In the genomic region with DNA sequence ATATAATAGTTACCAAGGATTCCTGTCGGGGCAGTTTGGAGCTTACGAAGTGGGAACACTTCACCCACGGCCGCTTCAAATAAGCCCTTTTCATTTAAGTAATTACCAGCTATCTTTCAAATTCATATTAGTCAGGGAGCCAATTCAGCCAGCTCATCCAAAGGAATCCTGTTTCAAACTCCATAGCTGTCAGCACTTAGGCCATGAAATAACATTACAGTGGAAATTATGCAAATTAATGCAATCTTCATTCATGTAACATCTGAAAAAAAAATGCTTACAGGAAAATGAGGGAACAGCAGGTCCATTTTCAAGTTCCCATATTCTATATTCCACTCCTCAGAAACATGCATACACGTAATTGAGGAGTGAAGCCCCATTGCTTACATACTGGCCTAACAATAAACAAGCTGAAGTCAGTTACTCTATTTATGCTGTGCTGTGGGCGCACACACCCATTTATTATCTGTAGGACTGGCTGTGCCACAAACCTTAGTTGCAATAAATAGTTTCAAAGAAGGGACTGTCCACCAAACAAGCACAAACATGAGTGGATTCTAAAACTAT, we compare ENCODE assay signal across 19 mouse cellular contexts.
DNase-seq lines count a peak whose midpoint lies in the region; ATAC-seq and TF ChIP-seq lines count a peak whose summit lies in the region.
"Had no signal": no experiment of that assay in that cellular context is flagged by ENCODE, and none has a peak within 500 bp of the region (broad histone marks: within the 10 kb centered on the region; RNA-seq: fewer than 3 reads in every experiment).

No protein-coding gene starts in this region.

- no peak for ATAC-seq in forebrain, embryonic 12.5 days (ENCODE audit: low FRiP score)
- peak; percentile 72; the same call in 1 of the 2 replicates for ATAC-seq in forebrain, embryonic 14.5 days
- ATAC-seq in midbrain, embryonic 15.5 days (replicated peaks) = peak; percentile 56; the same call in 1 of the 2 replicates
- no peak for ATAC-seq in intestine, embryonic 15.5 days
- ATAC-seq: liver, postnatal 0 days had no signal

- no peaks in the 10 kb centered on the region for H3K36me3 ChIP-seq in forebrain, embryonic 12.5 days (replicated peaks)
- H3K36me3 ChIP-seq in forebrain, embryonic 10.5 days (replicated peaks) = no peaks in the 10 kb centered on the region
- H3K36me3 ChIP-seq in forebrain, embryonic 14.5 days (ENCODE audit: control insufficient read depth, insufficient read depth, low read length) = no peaks in the 10 kb centered on the region
- no peaks in the 10 kb centered on the region for H3K36me3 ChIP-seq in midbrain, embryonic 15.5 days (replicated peaks)
- H3K36me3 ChIP-seq in intestine, embryonic 15.5 days = no peaks in the 10 kb centered on the region
- H3K36me3 ChIP-seq: limb, embryonic 10.5 days had no signal

- peaks cover 11% of the 10 kb centered on the region; the same call in 1 of the 2 replicates for H3K4me1 ChIP-seq in forebrain, embryonic 12.5 days
- no peaks in the 10 kb centered on the region for H3K4me1 ChIP-seq in forebrain, embryonic 10.5 days
- peaks cover 4% of the 10 kb centered on the region; the same call in 1 of the 2 replicates for H3K4me1 ChIP-seq in forebrain, embryonic 14.5 days (ENCODE audit: control insufficient read depth, insufficient read depth, low read length)
- 0 out of 2 replicates have a peak, but pooled peaks cover 3% of the 10 kb centered on the region for H3K4me1 ChIP-seq in midbrain, embryonic 15.5 days
- H3K4me1 ChIP-seq in intestine, embryonic 15.5 days (replicated peaks) = no peaks in the 10 kb centered on the region

- H3K4me2 ChIP-seq in forebrain, embryonic 12.5 days = no peak overlapping the region
- no peak overlapping the region for H3K4me2 ChIP-seq in forebrain, embryonic 14.5 days (ENCODE audit: low read length)
- no peak overlapping the region for H3K4me2 ChIP-seq in midbrain, embryonic 15.5 days
- no peak overlapping the region for H3K4me2 ChIP-seq in intestine, embryonic 15.5 days (replicated peaks)

- 0 out of 2 replicates have a peak overlapping the region, but pooled peaks have one; percentile 5 for H3K27ac ChIP-seq in forebrain, embryonic 12.5 days
- no peak overlapping the region for H3K27ac ChIP-seq in forebrain, embryonic 10.5 days
- 0 out of 2 replicates have a peak overlapping the region, but pooled peaks have one; percentile 2 for H3K27ac ChIP-seq in layer of hippocampus, adult 2 months
- no peak overlapping the region for H3K27ac ChIP-seq in forebrain, embryonic 14.5 days (ENCODE audit: low read depth, low read length)
- H3K27ac ChIP-seq in midbrain, embryonic 15.5 days = peak overlapping the region; percentile 14; the same call in 1 of the 2 replicates
- H3K27ac ChIP-seq in intestine, embryonic 15.5 days = no peak overlapping the region
- H3K27ac ChIP-seq: left cerebral cortex, adult 2 months; limb, embryonic 10.5 days had no signal

- no peak overlapping the region for H3K4me3 ChIP-seq in forebrain, embryonic 12.5 days (replicated peaks)
- H3K4me3 ChIP-seq in forebrain, embryonic 10.5 days = no peak overlapping the region
- no peak overlapping the region for H3K4me3 ChIP-seq in layer of hippocampus, adult 2 months
- no peak overlapping the region for H3K4me3 ChIP-seq in forebrain, embryonic 14.5 days (ENCODE audit: low read depth, low read length)
- H3K4me3 ChIP-seq in midbrain, embryonic 15.5 days = no peak overlapping the region
- no peak overlapping the region for H3K4me3 ChIP-seq in intestine, embryonic 15.5 days (replicated peaks)
- H3K4me3 ChIP-seq: left cerebral cortex, adult 2 months; limb, embryonic 10.5 days; myocyte had no signal

- H3K27me3 ChIP-seq in forebrain, embryonic 12.5 days = no peaks in the 10 kb centered on the region
- H3K27me3 ChIP-seq in forebrain, embryonic 10.5 days (ENCODE audit: poor library complexity, severe bottlenecking) = no peaks in the 10 kb centered on the region
- H3K27me3 ChIP-seq in forebrain, embryonic 14.5 days (replicated peaks; ENCODE audit: control insufficient read depth, insufficient read depth, low read length) = no peaks in the 10 kb centered on the region
- no peaks in the 10 kb centered on the region for H3K27me3 ChIP-seq in midbrain, embryonic 15.5 days (replicated peaks)
- no peaks in the 10 kb centered on the region for H3K27me3 ChIP-seq in intestine, embryonic 15.5 days (replicated peaks)

- no peaks in the 10 kb centered on the region for H3K9me3 ChIP-seq in forebrain, embryonic 12.5 days
- no peaks in the 10 kb centered on the region for H3K9me3 ChIP-seq in forebrain, embryonic 10.5 days
- H3K9me3 ChIP-seq in forebrain, embryonic 14.5 days (replicated peaks; ENCODE audit: control insufficient read depth, low read length) = no peaks in the 10 kb centered on the region
- no peaks in the 10 kb centered on the region for H3K9me3 ChIP-seq in midbrain, embryonic 15.5 days
- H3K9me3 ChIP-seq in intestine, embryonic 15.5 days = no peaks in the 10 kb centered on the region
- H3K9me3 ChIP-seq: limb, embryonic 10.5 days had no signal

- DNase-seq in forebrain, embryonic 10.5 days (ENCODE audit: extremely low spot score, low spot score) = no peak
- no peak for DNase-seq in layer of hippocampus, adult 2 months (ENCODE audit: low spot score in 2 of 2)
- DNase-seq in layer of hippocampus, adult 11-12 months (ENCODE audit: low spot score) = no peak
- DNase-seq in forebrain, embryonic 14.5 days (ENCODE audit: low spot score) = peak; percentile 59
- DNase-seq in layer of hippocampus, adult 18-20 months (ENCODE audit: low spot score in 2 of 2) = no peak
- DNase-seq: adrenal gland, postnatal 14 days; cerebellum, adult 8-10 months; heart, adult 18-20 months; kidney, adult 18-20 months; kidney, postnatal 10 days; liver, postnatal 0 days; lung, postnatal 10 days; thymus, postnatal 4 days had no signal

- WGBS in forebrain, embryonic 12.5 days = 47% methylated on average over 6 of the region's 6 CpGs
- WGBS in forebrain, embryonic 10.5 days = 87% methylated on average over 6 of the region's 6 CpGs
- 36% methylated on average over 6 of the region's 6 CpGs for WGBS in forebrain, embryonic 14.5 days
- 36% methylated on average over 6 of the region's 6 CpGs for WGBS in midbrain, embryonic 15.5 days
- 80% methylated on average over 6 of the region's 6 CpGs for WGBS in intestine, embryonic 15.5 days

- TF ChIP-seq CTCF in layer of hippocampus, adult 2 months (conservative IDR thresholded peaks at IDR 0.05) = no peak

- no peak overlapping the region for H3K9ac ChIP-seq in forebrain, embryonic 12.5 days
- H3K9ac ChIP-seq in forebrain, embryonic 14.5 days (ENCODE audit: low read length) = no peak overlapping the region
- H3K9ac ChIP-seq in midbrain, embryonic 15.5 days = no peak overlapping the region
- H3K9ac ChIP-seq in intestine, embryonic 15.5 days = no peak overlapping the region
- H3K9ac ChIP-seq: liver, postnatal 0 days had no signal

Comparison
In these comparisons a context has a peak if more than half of its experiments do, and no peak if none do; other contexts are left out.
1. ATAC-seq: peak in forebrain, embryonic 14.5 days (single experiment) and midbrain, embryonic 15.5 days (single experiment); none in forebrain, embryonic 12.5 days (single experiment) and intestine, embryonic 15.5 days (single experiment).
2. H3K27ac ChIP-seq: peak in forebrain, embryonic 12.5 days (single experiment), layer of hippocampus, adult 2 months (single experiment) and midbrain, embryonic 15.5 days (single experiment); none in forebrain, embryonic 10.5 days (single experiment), forebrain, embryonic 14.5 days (single experiment) and intestine, embryonic 15.5 days (single experiment).